Mouse (Mus musculus) heart, embryonic 15.5 days (tissue): ENCODE results near the gene Ppfia4. TPM values are rescaled to one million over a fixed set of nuclear protein-coding genes. Genes with fewer than 3 reads are reported as not detected.

Source experiments
- ATAC-seq: fragments of 200-750 bp; cut with Nextera tagmentation; replicated peaks from 2 replicates; pipeline ENCODE4 v1.8.0; 2017; ENCODE audit warnings: low read depth, moderate TSS enrichment; ENCODE audit not compliant: insufficient number of reproducible peaks, insufficient read depth, low FRiP score
- H3K27ac ChIP-seq: fragments of 300-500 bp; sonication (generic); 2 replicates; pipeline ENCODE4 v1.5.1; 2015; ENCODE audit warnings: mild to moderate bottlenecking, inconsistent platforms
- H3K27me3 ChIP-seq: fragments of 300-500 bp; sonication (generic); 2 replicates; pipeline ENCODE4 v1.6.1; 2015; ENCODE audit warnings: inconsistent platforms
- H3K36me3 ChIP-seq: fragments of 300-500 bp; sonication (generic); 2 replicates; pipeline ENCODE4 v1.6.1; 2015; ENCODE audit warnings: mild to moderate bottlenecking, inconsistent platforms
- H3K4me1 ChIP-seq: fragments of 300-500 bp; sonication (generic); replicated peaks from 2 replicates; pipeline ENCODE4 v1.6.1; 2015; ENCODE audit warnings: inconsistent platforms
- H3K4me2 ChIP-seq: fragments of 300-500 bp; sonication (generic); 2 replicates; pipeline ENCODE4 v1.6.1; 2015; ENCODE audit warnings: inconsistent platforms, mild to moderate bottlenecking, moderate library complexity
- H3K4me3 ChIP-seq: fragments of 300-500 bp; sonication (generic); 2 replicates; pipeline ENCODE4 v1.5.1; 2015; ENCODE audit warnings: mild to moderate bottlenecking, inconsistent platforms
- H3K9ac ChIP-seq: fragments of 300-500 bp; sonication (generic); 2 replicates; pipeline ENCODE4 v1.6.1; 2015; ENCODE audit warnings: mild to moderate bottlenecking, inconsistent platforms
- H3K9me3 ChIP-seq: fragments of 300-500 bp; sonication (generic); replicated peaks from 2 replicates; pipeline ENCODE4 v1.6.1; 2016; ENCODE audit warnings: inconsistent platforms
- WGBS: fragments of 180-500 bp; shearing (Covaris S2); methylation state at CpG from one replicate; pipeline ENCODE4 v1.1.7; 2015; ENCODE audit warnings: mixed read lengths; 5-methylcytosine and 5-hydroxymethylcytosine counted together
- polyA plus RNA-seq: library from polyadenylated mRNA; unstranded; fragments of >200 nt; fragmentation: Nextera tagmentation; extraction: Ambion mirVana; gene quantifications from 2 replicates; pipeline ENCODE4 v1.2.1, GENCODE M21; 2015

Ppfia4 gene
- polyA plus RNA-seq, 1 experiment from 2014 or later: 9.7 TPM

DNA sequence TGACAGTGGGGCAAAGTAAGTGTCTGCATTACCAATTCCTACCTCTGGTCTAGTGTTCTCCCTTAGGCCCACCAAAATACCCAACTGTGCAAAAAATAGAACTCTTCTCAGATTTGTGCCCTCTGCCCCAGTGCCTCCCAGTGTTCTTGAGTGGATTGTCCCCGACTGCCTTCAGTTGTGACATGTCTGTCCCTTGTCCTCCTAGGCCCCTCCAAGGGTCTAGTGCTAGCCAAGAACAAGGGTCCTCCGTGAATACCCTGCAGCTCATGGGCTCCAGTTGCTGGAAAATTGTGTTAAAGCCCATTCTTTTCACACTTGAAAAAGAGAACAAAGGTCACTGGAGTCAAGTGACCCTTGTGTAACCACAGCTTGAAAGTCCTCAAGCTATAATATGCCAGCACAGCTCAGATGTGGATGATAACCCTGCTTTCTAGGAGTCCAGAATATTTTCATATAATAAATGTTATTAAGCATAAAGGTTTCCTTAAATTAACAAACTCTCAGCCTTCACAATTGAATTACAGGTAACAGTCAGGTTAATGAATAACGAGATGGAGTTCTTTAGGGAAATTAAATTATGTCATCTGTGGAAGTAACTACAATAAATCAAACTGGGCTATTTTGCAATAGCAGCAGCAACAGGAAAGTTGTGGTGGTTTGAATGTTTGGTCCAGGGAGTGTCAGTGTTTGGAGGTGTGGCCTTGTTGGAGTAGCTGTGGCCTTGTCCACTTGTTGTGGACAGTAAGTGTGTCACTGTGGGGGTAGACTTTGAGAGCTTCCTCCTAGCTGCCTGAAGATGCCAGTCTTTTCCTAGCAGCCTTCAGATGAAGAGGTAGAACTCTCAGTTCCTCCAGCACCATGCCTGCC, 38.8 kb downstream of the Ppfia4 start:
- Histone ChIP-seq H3K4me1 (peaks cover 23% of the 10 kb centered on the region), H3K36me3 (no peaks in the 10 kb centered on the region; the same call in 1 of the 2 replicates), H3K27me3 (0 out of 2 replicates have a peak, but pooled peaks cover 5% of the 10 kb centered on the region), H3K27ac (no peak overlapping the region), H3K4me3 (no peak overlapping the region), H3K9ac (no peak overlapping the region), H3K9me3 (no peaks in the 10 kb centered on the region), H3K4me2 (no peak overlapping the region)
- ATAC-seq: no peak
- 76% methylated on average over 3 of the region's 3 CpGs for WGBS

DNA sequence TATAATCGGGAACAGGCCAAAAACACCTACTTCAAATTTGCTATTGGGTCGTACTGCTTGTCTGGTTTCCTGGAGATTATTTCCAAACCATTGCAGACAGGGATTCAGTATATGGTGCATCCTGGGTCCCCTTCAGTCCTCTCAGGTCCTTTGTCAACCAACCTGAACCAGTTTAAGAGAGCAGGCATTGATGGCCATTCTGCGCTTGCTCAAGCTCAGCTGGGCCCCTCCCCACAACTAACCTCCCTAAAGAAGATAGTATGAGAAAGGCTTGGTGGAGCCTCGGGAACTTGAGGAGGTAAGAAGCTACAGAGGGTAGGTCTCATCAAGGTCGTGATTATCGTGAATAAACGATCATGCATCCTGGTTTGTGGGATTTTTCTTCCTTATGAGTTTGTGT, 39.5 kb downstream of the Ppfia4 start:
- Histone ChIP-seq H3K36me3 (no peaks in the 10 kb centered on the region; the same call in 1 of the 2 replicates), H3K27me3 (0 out of 2 replicates have a peak, but pooled peaks cover 4% of the 10 kb centered on the region), H3K9ac (no peak overlapping the region), H3K4me3 (no peak overlapping the region), H3K9me3 (no peaks in the 10 kb centered on the region), H3K4me1 (peaks cover 20% of the 10 kb centered on the region), H3K27ac (no peak overlapping the region), H3K4me2 (no peak overlapping the region)
- ATAC-seq: no peak
- 83% methylated on average over 7 of the region's 7 CpGs for WGBS

GRCm38 (mm10) chr1:134292601-134293000, 40.1 kb downstream of the Ppfia4 start:
- H3K4me3 ChIP-seq: no peak overlapping the region
- H3K9ac ChIP-seq: no peak overlapping the region
- no peaks in the 10 kb centered on the region for H3K9me3 ChIP-seq
- ATAC-seq: no peak
- H3K27ac ChIP-seq: no peak overlapping the region
- WGBS: 55% methylated on average over 9 of the region's 9 CpGs
- H3K36me3 ChIP-seq: no peaks in the 10 kb centered on the region; the same call in 1 of the 2 replicates
- H3K27me3 ChIP-seq: no peaks in the 10 kb centered on the region
- peaks cover 20% of the 10 kb centered on the region for H3K4me1 ChIP-seq
- no peak overlapping the region for H3K4me2 ChIP-seq

DNA sequence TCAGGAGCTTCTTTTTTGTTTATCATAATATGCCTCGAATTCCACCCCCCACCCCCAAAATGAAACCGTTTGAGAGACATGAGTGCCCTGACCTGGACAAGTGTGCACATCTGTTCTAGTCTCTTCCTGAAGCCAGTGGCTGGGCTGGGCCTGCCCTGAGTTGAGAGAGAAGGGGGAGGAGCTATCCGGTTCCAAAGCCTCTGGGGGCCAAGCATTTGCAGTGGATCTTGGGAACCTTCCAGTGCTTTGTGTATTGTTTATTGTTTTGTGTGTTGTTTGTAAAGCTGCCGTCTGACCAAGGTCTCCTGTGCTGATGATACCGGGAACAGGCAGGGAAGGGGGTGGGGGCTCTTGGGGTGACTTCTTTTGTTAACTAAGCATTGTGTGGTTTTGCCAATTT, 40.7 kb downstream of the Ppfia4 start:
- Histone ChIP-seq H3K36me3 (no peaks in the 10 kb centered on the region; the same call in 1 of the 2 replicates), H3K9ac (no peak overlapping the region), H3K9me3 (no peaks in the 10 kb centered on the region), H3K4me3 (no peak overlapping the region), H3K27me3 (no peaks in the 10 kb centered on the region), H3K4me2 (no peak overlapping the region), H3K4me1 (peaks cover 20% of the 10 kb centered on the region), H3K27ac (no peak overlapping the region)
- 23% methylated on average over 5 of the region's 5 CpGs for WGBS
- 0 out of 2 replicates have a peak, but pooled peaks have one; percentile 28 for ATAC-seq

DNA sequence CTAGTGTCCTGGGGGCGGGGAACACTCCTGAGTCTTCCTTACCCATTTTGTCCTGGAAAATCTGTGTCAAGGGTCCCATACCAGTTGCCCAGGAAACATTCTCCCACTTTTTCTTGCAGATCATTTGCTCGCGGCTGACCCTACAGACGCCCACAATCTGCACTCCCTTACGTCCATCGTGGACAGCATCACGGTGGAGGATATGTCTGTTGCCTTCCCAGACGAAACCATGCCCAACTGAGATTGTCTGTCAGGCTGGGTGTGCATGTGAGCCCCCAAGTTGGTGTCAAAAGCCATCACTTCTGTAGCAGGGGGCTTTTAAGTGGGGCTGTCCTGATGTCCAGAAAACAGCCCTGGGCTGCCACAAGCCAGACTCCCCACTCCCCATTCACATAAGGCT, 41.2 kb downstream of the Ppfia4 start:
- 70% methylated on average over 8 of the region's 8 CpGs for WGBS
- H3K9me3 ChIP-seq: no peaks in the 10 kb centered on the region
- ATAC-seq: no peak
- H3K4me1 ChIP-seq: peaks cover 20% of the 10 kb centered on the region
- no peak overlapping the region for H3K4me2 ChIP-seq
- no peaks in the 10 kb centered on the region for H3K27me3 ChIP-seq
- H3K9ac ChIP-seq: no peak overlapping the region
- no peak overlapping the region for H3K4me3 ChIP-seq
- no peaks in the 10 kb centered on the region; the same call in 1 of the 2 replicates for H3K36me3 ChIP-seq
- no peak overlapping the region for H3K27ac ChIP-seq

DNA sequence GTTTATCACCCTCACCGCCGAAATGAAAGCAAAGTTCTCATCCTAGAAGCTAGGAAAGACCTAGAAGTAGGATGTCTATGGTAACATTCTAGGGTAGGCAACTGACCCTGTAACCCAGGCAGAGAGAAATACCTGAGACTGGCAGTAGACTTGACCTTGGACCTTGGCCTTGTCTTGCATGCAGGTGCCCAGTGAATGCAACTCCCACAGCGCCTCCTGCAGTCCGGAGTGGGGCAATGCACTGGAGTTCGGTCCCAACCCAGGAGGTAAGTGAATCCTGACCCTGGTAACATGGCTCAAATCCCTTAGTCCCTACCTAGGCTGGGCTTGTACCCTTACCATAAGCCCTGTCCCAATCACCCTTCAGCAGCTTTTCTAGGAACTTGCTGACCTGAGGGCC, 41.8 kb downstream of the Ppfia4 start:
- Histone ChIP-seq H3K9me3 (no peaks in the 10 kb centered on the region), H3K4me2 (no peak overlapping the region), H3K27ac (no peak overlapping the region), H3K4me3 (no peak overlapping the region), H3K9ac (no peak overlapping the region), H3K27me3 (no peaks in the 10 kb centered on the region), H3K36me3 (no peaks in the 10 kb centered on the region; the same call in 1 of the 2 replicates), H3K4me1 (peaks cover 20% of the 10 kb centered on the region)
- 62% methylated on average over 5 of the region's 5 CpGs for WGBS
- ATAC-seq: no peak

GRCm38 (mm10) chr1:134290300-134290699, 42.4 kb downstream of the Ppfia4 start:
- Histone ChIP-seq H3K36me3 (no peaks in the 10 kb centered on the region), H3K27me3 (no peaks in the 10 kb centered on the region), H3K4me3 (no peak overlapping the region), H3K4me1 (peaks cover 20% of the 10 kb centered on the region), H3K27ac (no peak overlapping the region), H3K9me3 (no peaks in the 10 kb centered on the region), H3K4me2 (no peak overlapping the region), H3K9ac (no peak overlapping the region)
- WGBS: 92% methylated on average over 13 of the region's 13 CpGs
- no peak for ATAC-seq

DNA sequence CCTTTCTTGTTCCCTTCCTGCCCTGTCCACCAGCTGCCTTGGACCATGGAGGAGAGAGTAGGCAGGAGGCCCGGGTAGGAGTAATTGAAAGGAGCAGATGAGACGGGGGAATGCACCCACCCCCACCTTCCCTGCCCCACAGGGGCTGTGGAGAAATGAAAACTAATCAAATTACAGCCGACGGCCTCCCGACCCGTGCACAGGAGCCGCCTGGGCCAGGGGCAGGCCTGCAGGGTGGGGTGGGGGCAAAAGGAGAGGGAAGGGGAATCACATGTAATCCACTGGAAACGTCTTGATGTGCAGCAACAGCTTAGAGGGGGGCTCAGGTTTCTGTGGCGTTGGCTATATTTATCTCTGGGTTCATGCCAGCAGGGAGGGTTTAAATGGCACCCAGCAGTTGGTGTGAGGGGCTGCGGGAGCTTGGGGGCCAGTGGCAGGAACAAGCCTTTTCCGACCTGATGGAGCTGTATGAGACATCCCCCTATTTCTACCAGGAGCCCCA, 43.1 kb downstream of the Ppfia4 start, which contains the start of gene Myog:
Gene Myog (plus strand): TSS at position 392 of the 502 bp plus-strand sequence.
- Histone ChIP-seq H3K4me1 (peaks cover 20% of the 10 kb centered on the region), H3K27ac (0 out of 2 replicates have a peak within 1 kb of the TSS, but pooled peaks have one; percentile 50), H3K9me3 (no peaks in the 10 kb centered on the region), H3K9ac (no peak within 1 kb of the TSS), H3K27me3 (no peaks in the 10 kb centered on the region), H3K36me3 (no peaks in the 10 kb centered on the region), H3K4me2 (peak within 1 kb of the TSS; percentile 34), H3K4me3 (no peak within 1 kb of the TSS)
- WGBS: 38% methylated on average over 11 of the region's 11 CpGs
- no peak for ATAC-seq

DNA sequence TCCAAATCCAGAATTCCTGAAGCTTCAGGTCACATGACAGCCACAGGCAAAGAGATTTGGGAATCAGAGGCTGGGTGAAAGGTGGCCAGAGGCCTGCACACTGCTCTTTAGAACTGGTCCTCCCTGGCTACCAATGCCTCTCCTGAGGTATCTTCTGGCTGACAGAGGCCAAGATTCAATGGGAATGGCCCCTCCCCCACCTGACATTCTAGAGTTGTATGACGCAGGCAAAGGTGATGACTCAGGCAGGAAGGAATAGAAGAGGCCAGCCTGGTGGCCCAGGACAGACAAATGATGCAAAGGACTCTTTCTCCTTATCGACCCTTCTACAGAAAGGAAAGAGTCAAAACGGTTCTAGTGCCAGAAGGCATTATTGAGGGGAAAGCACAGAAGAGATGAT, 44.5 kb downstream of the Ppfia4 start:
- peaks cover 23% of the 10 kb centered on the region for H3K4me1 ChIP-seq
- no peaks in the 10 kb centered on the region for H3K9me3 ChIP-seq
- 52% methylated on average over 3 of the region's 3 CpGs for WGBS
- no peaks in the 10 kb centered on the region for H3K27me3 ChIP-seq
- no peak for ATAC-seq
- no peak overlapping the region for H3K4me2 ChIP-seq
- H3K27ac ChIP-seq: no peak overlapping the region
- no peak overlapping the region for H3K4me3 ChIP-seq
- H3K9ac ChIP-seq: no peak overlapping the region
- no peaks in the 10 kb centered on the region for H3K36me3 ChIP-seq

DNA sequence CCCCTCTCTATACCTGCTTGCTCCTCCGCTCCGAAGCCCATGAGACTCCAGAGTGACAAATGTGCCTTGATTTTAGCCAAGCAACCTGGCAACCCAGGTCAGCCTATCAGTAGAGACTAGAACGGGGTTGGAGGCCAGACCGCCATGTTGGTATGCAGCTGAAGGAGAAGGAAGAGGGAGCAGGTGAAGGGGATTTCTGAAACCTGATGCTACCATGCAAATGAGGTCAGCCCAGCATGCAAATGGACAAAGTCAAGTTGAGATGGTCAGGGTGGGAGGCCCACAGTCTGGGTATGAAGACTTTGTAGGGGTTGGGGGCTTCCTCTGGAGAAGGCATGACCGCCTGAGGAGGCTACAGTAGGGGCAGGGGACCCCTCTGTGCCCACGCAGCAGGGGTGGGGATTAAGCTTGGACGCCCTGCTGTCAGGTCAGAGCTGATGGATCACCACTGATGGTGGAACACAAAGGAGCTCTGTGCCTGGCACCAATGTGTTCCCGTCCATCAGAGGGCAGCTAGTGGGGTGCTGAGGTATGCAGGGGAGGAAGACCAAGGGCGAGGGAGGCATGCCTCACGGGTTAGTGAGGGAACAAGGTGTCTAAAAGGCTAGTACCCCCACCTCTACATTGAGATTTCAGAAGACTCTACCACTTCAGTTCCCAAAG, 47.1 kb downstream of the Ppfia4 start:
- no peak overlapping the region for H3K27ac ChIP-seq
- WGBS: 59% methylated on average over 10 of the region's 10 CpGs
- no peak for ATAC-seq

GRCm38 (mm10) chr1:134283108-134283507, 49.6 kb downstream of the Ppfia4 start:
- WGBS: 26% methylated on average over 1 of the region's 1 CpGs
- Histone ChIP-seq H3K27me3 (no peaks in the 10 kb centered on the region), H3K9ac (no peak overlapping the region), H3K36me3 (no peaks in the 10 kb centered on the region), H3K4me1 (peaks cover 6% of the 10 kb centered on the region), H3K9me3 (no peaks in the 10 kb centered on the region), H3K4me3 (no peak overlapping the region), H3K27ac (no peak overlapping the region), H3K4me2 (no peak overlapping the region)
- no peak for ATAC-seq

More for the DNA sequence above, 47.1 kb downstream of the Ppfia4 start:
- no peaks in the 10 kb centered on the region for H3K27me3 ChIP-seq
- H3K4me2 ChIP-seq: no peak overlapping the region
- H3K9ac ChIP-seq: no peak overlapping the region
- H3K36me3 ChIP-seq: no peaks in the 10 kb centered on the region
- H3K4me3 ChIP-seq: no peak overlapping the region
- H3K4me1 ChIP-seq: peaks cover 21% of the 10 kb centered on the region
- no peaks in the 10 kb centered on the region for H3K9me3 ChIP-seq
